Mouse (Mus musculus) MEL (cell line): ENCODE results near the gene Nenf. TPM values are rescaled to one million over a fixed set of nuclear protein-coding genes. Genes with fewer than 3 reads are reported as not detected.

Experiments
- DNase-seq: peaks from one replicate; pipeline ENCODE4 v3.0.0; 2011; ENCODE audit warnings: low read depth, low spot score
- H3K27ac ChIP-seq: 2 replicates; pipeline ENCODE4 v1.5.1; 2012; ENCODE audit warnings: low read depth, mild to moderate bottlenecking, control low read depth, low read length, moderate library complexity; ENCODE audit not compliant: control insufficient read depth
- H3K27me3 ChIP-seq, 2 experiments: fragments of 150-350 bp in 1 of 2; sonication (generic) in 1 of 2; 2 replicates each; pipeline ENCODE4 v1.6.1; 2012; ENCODE audit warnings: low read length in 2 of 2, mild to moderate bottlenecking in 2 of 2, improper control_type of control experiment in 1 of 2, moderate library complexity in 1 of 2; ENCODE audit not compliant: insufficient read depth in 2 of 2, control insufficient read depth in 1 of 2
- H3K36me3 ChIP-seq, 2 experiments: 2 replicates each; pipeline ENCODE4 v1.6.1; 2012 to 2014; ENCODE audit warnings: low read length in 2 of 2, improper control_type of control experiment in 1 of 2, inconsistent platforms in 1 of 2, mild to moderate bottlenecking in 1 of 2; ENCODE audit not compliant: insufficient read depth in 2 of 2, control insufficient read depth in 1 of 2
- H3K4me1 ChIP-seq, 2 experiments: fragments of 150-350 bp in 1 of 2; sonication (generic) in 1 of 2; 2 replicates each; pipeline ENCODE4 v1.6.1; 2012; ENCODE audit warnings: low read length in 2 of 2, improper control_type of control experiment in 1 of 2, mild to moderate bottlenecking in 1 of 2; ENCODE audit not compliant: insufficient read depth in 2 of 2, control insufficient read depth in 1 of 2
- H3K4me3 ChIP-seq, 2 experiments: fragments of 150-350 bp in 1 of 2; sonication (generic) in 1 of 2; 2 replicates each; pipeline ENCODE4 v1.5.1; 2012; ENCODE audit warnings: low read depth in 2 of 2, low read length in 2 of 2, mild to moderate bottlenecking in 2 of 2, moderate library complexity in 2 of 2, control low read depth in 1 of 2, improper control_type of control experiment in 1 of 2; ENCODE audit not compliant: control insufficient read depth in 1 of 2, insufficient read depth in 1 of 2
- H3K79me2 ChIP-seq: 2 replicates; pipeline ENCODE4 v1.6.1; 2012; ENCODE audit warnings: mild to moderate bottlenecking, low read length, moderate library complexity; ENCODE audit not compliant: control insufficient read depth, poor library complexity, insufficient read depth
- H3K9ac ChIP-seq: 2 replicates; pipeline ENCODE4 v1.6.1; 2012; ENCODE audit warnings: low read depth, mild to moderate bottlenecking, control low read depth, low read length, moderate library complexity; ENCODE audit not compliant: control insufficient read depth, poor library complexity, severe bottlenecking
- H3K9me3 ChIP-seq: fragments of 150-350 bp; sonication (generic); replicated peaks from 2 replicates; pipeline ENCODE4 v1.6.1; 2012; ENCODE audit warnings: mild to moderate bottlenecking, low read length, improper control_type of control experiment, moderate library complexity; ENCODE audit not compliant: insufficient read depth
- CTCF ChIP-seq, 3 experiments: IDR thresholded peaks in 2 of 3; conservative IDR thresholded peaks in 1 of 3; 2 replicates each; pipeline ENCODE4 v1.5.1; 2011 to 2012; ENCODE audit warnings: low read length in 3 of 3, low read depth in 2 of 3, mild to moderate bottlenecking in 2 of 3, improper control_type of control experiment in 1 of 3, inconsistent platforms in 1 of 3, mixed read lengths in 1 of 3, moderate library complexity in 1 of 3; ENCODE audit not compliant: control insufficient read depth in 1 of 3, insufficient read depth in 1 of 3, poor library complexity in 1 of 3, severe bottlenecking in 1 of 3
- E2F4 ChIP-seq: IDR thresholded peaks from 2 replicates; pipeline ENCODE4 v1.6.1; 2011; ENCODE audit warnings: low read depth, low read length, improper control_type of control experiment, borderline replicate concordance
- ETS1 ChIP-seq: IDR thresholded peaks from 2 replicates; pipeline ENCODE4 v1.6.1; 2012; ENCODE audit warnings: low read depth, mild to moderate bottlenecking, inconsistent platforms, low read length, improper control_type of control experiment, moderate library complexity
- GABPA ChIP-seq: IDR thresholded peaks from 2 replicates; pipeline ENCODE4 v1.6.1; 2012; ENCODE audit warnings: low read depth, mild to moderate bottlenecking, inconsistent platforms, low read length, improper control_type of control experiment, moderate library complexity
- GATA1 ChIP-seq: IDR thresholded peaks from 2 replicates; pipeline ENCODE4 v1.6.1; 2011; ENCODE audit warnings: low read depth, low read length, improper control_type of control experiment
- MAFK ChIP-seq: IDR thresholded peaks from 2 replicates; pipeline ENCODE4 v1.6.1; 2011; ENCODE audit warnings: low read depth, mild to moderate bottlenecking, low read length, improper control_type of control experiment, borderline replicate concordance
- MAX ChIP-seq: IDR thresholded peaks from 2 replicates; pipeline ENCODE4 v1.6.1; 2011; ENCODE audit warnings: low read length, improper control_type of control experiment
- MXI1 ChIP-seq: IDR thresholded peaks from 2 replicates; pipeline ENCODE4 v1.6.1; 2011; ENCODE audit warnings: mild to moderate bottlenecking, low read depth, low read length, improper control_type of control experiment
- MYB ChIP-seq: IDR thresholded peaks from 2 replicates; pipeline ENCODE4 v1.6.1; 2011; ENCODE audit warnings: mild to moderate bottlenecking, low read depth, low read length, improper control_type of control experiment
- POLR2A ChIP-seq, 2 experiments: IDR thresholded peaks; 2 replicates each; pipeline ENCODE4 v1.6.1; 2011 to 2012; ENCODE audit warnings: low read length in 2 of 2, mild to moderate bottlenecking in 2 of 2, control low read depth in 1 of 2, improper control_type of control experiment in 1 of 2, low read depth in 1 of 2, moderate library complexity in 1 of 2; ENCODE audit not compliant: control insufficient read depth in 1 of 2, insufficient read depth in 1 of 2, poor library complexity in 1 of 2
- RAD21 ChIP-seq: IDR thresholded peaks from 2 replicates; pipeline ENCODE4 v1.6.1; 2011; ENCODE audit warnings: mild to moderate bottlenecking, low read depth, low read length, improper control_type of control experiment
- RCOR1 ChIP-seq: IDR thresholded peaks from 2 replicates; pipeline ENCODE4 v1.6.1; 2012; ENCODE audit warnings: low read depth, mild to moderate bottlenecking, inconsistent platforms, low read length, improper control_type of control experiment
- SMC3 ChIP-seq: IDR thresholded peaks from 2 replicates; pipeline ENCODE4 v1.6.1; 2011; ENCODE audit warnings: low read depth, low read length, improper control_type of control experiment
- TAL1 ChIP-seq: IDR thresholded peaks from 2 replicates; pipeline ENCODE4 v1.6.1; 2012; ENCODE audit warnings: mild to moderate bottlenecking, inconsistent platforms, low read length, moderate library complexity, mixed read lengths
- TCF12 ChIP-seq: IDR thresholded peaks from 2 replicates; pipeline ENCODE4 v1.6.1; 2014; ENCODE audit warnings: low read depth, mild to moderate bottlenecking, inconsistent platforms, low read length, improper control_type of control experiment, moderate library complexity
- USF2 ChIP-seq, 2 experiments: IDR thresholded peaks; 2 replicates each; pipeline ENCODE4 v1.6.1; 2011 to 2012; ENCODE audit warnings: improper control_type of control experiment in 2 of 2, low read length in 2 of 2, borderline replicate concordance in 1 of 2, inconsistent platforms in 1 of 2, low read depth in 1 of 2, mild to moderate bottlenecking in 1 of 2; ENCODE audit not compliant: insufficient read depth in 1 of 2
- ZC3H11A ChIP-seq: IDR thresholded peaks from 2 replicates; pipeline ENCODE4 v1.6.1; 2012; ENCODE audit warnings: low read depth, mild to moderate bottlenecking, inconsistent platforms, low read length, improper control_type of control experiment
- ZNF384 ChIP-seq: IDR thresholded peaks from 2 replicates; pipeline ENCODE4 v1.6.1; 2012; ENCODE audit warnings: low read depth, mild to moderate bottlenecking, inconsistent platforms, low read length, improper control_type of control experiment
- polyA plus RNA-seq, 2 experiments: library from polyadenylated mRNA; stranded (reverse) in 1 of 2; unstranded in 1 of 2; fragments of >175 nt in 1 of 2; fragments of >200 nt in 1 of 2; gene quantifications; 2 replicates each; pipeline versions ENCODE4 v1.2.1 to v1.2.4; 2012; ENCODE audit warnings: low replicate concordance in 2 of 2, low read depth in 1 of 2; ENCODE audit not compliant: insufficient read length in 2 of 2, insufficient read depth in 1 of 2, missing spikeins in 1 of 2
- total RNA-seq: library from RNA; depleted of rRNA; stranded (reverse); fragments of 300-350 nt; gene quantifications from 2 replicates; pipeline ENCODE4 v1.2.3, GENCODE M21; 2012

The Nenf gene
- total and polyA plus RNA-seq, 3 experiments = 49.4 to 53.2 TPM; not detected in 1

DNA sequence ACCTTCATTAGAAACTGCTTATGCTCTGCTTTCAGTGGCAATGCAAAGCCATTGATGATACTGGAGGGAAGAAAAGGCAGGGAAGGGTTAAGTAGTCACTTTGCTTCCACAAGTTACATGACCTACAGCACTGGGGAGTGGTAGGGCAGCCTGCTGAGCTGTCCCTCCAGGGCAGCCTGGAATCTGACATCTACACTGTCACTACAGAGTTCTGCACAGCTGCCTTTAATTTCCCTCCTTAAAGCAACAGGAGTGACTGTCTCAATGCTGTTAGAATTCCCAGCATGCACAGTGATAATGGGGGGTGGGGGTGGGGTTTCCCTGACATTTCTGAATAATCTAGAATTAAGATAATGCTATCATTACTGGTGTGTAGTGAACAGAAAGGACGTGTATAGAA, 38.9 kb upstream of the Nenf start (continued):
- TF ChIP-seq ZC3H11A = no peak
- TF ChIP-seq E2F4 = no peak

GRCm38 (mm10) chr1:191353836-191354235, 35.8 kb upstream of the Nenf start:
- Histone ChIP-seq H3K9me3 (no peaks in the 10 kb centered on the region), H3K79me2 (no peaks in the 10 kb centered on the region), H3K4me1 (no peaks in the 10 kb centered on the region), H3K27me3 (no peaks in the 10 kb centered on the region), H3K36me3 (peaks cover 0 to 40% of the 10 kb centered on the region in 2 experiments; a peak in 2 of 4 replicates), H3K27ac (no peak overlapping the region), H3K4me3 (no peak overlapping the region), H3K9ac (no peak overlapping the region)
- TF ChIP-seq ETS1 = no peak
- no peak for TF ChIP-seq MAFK
- TF ChIP-seq MXI1 = no peak
- no peak for TF ChIP-seq GATA1
- no peak for TF ChIP-seq TAL1
- no peak for TF ChIP-seq SMC3
- no peak for TF ChIP-seq CTCF (IDR thresholded peaks at IDR 0.05 in 2 of 3, conservative IDR thresholded peaks at IDR 0.05 in 1 of 3; ENCODE audit: control insufficient read depth in 1 of 3, insufficient read depth in 1 of 3, low read depth in 2 of 3, low read length in 3 of 3, poor library complexity in 1 of 3, severe bottlenecking in 1 of 3)
- TF ChIP-seq MAX = no peak
- no peak for TF ChIP-seq GABPA
- no peak for TF ChIP-seq POLR2A (IDR thresholded peaks at IDR 0.05; ENCODE audit: control insufficient read depth in 1 of 2, insufficient read depth in 1 of 2, low read depth in 1 of 2, low read length in 2 of 2, poor library complexity in 1 of 2)
- TF ChIP-seq MYB = no peak
- no peak for TF ChIP-seq RCOR1
- no peak for TF ChIP-seq RAD21
- TF ChIP-seq E2F4 = no peak
- no peak for TF ChIP-seq ZC3H11A
- DNase-seq = no peak

- no peak overlapping the region for H3K9ac ChIP-seq
- no peak overlapping the region for H3K27ac ChIP-seq
- DNase-seq = peak; percentile 66
- no peak overlapping the region for H3K4me3 ChIP-seq
- TF ChIP-seq CTCF (IDR thresholded peaks at IDR 0.05 in 2 of 3, conservative IDR thresholded peaks at IDR 0.05 in 1 of 3; ENCODE audit: control insufficient read depth in 1 of 3, insufficient read depth in 1 of 3, low read depth in 2 of 3, low read length in 3 of 3, poor library complexity in 1 of 3, severe bottlenecking in 1 of 3) (peak; percentile 18 to 49 (median 46); a peak in 5 of 6 replicates), TCF12 (no peak), SMC3 (peak; percentile 57), RAD21 (peak; percentile 24), ZNF384 (peak; percentile 93), USF2 (IDR thresholded peaks at IDR 0.05; ENCODE audit: borderline replicate concordance in 1 of 2, insufficient read depth in 1 of 2, low read depth in 1 of 2, low read length in 2 of 2) (no peak)
- H3K36me3 ChIP-seq = peaks cover 0 to 35% of the 10 kb centered on the region in 2 experiments; a peak in 2 of 4 replicates
- no peaks in the 10 kb centered on the region for H3K9me3 ChIP-seq
- no peaks in the 10 kb centered on the region for H3K27me3 ChIP-seq
- no peaks in the 10 kb centered on the region for H3K79me2 ChIP-seq
- no peaks in the 10 kb centered on the region for H3K4me1 ChIP-seq
These were observed 34.9 kb upstream of the Nenf start for GRCm38 (mm10) chr1:191352786-191353488.
